Mouse (Mus musculus) stomach, postnatal 0 days (tissue): ENCODE data around the gene Orai2.

Experiments
- CTCF ChIP-seq: IDR thresholded peaks from 2 replicates; pipeline ENCODE4 v1.5.1; 2016; ENCODE audit warnings: antibody characterized with exemption, low read depth, mild to moderate bottlenecking, moderate library complexity
- EP300 ChIP-seq: optimal IDR thresholded peaks from 2 replicates; pipeline ENCODE3; 2016; ENCODE audit warnings: antibody characterized with exemption

DNA sequence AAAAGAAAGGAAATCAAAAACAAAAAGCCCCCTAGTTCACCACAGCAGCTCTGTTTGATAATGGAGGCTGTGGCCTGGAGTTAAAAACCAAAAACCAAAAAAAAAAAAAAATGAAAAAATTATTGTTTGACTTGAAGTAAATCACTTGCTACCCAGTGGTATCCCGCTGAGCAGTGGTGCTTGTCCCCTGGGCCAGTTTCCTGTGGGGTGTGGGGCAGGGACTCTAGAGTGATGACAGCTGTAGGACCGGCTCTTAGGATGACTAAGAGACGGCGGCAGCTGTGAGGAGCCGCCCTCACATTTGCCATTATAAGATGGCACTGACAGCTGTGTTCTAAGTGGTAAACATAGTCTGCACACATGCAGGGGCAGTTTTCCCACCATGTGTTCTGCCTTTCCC, 15.1 kb downstream of the Orai2 start:
- TF ChIP-seq EP300 (no peak), CTCF (no peak)
